Mouse (Mus musculus): ENCODE results near the gene Tnrc6c. TPM values are rescaled to one million over a fixed set of nuclear protein-coding genes. Genes with fewer than 3 reads are reported as not detected.

The Tnrc6c gene
- total RNA-seq, 1 experiment from 2014 or later: 22.7 TPM

GRCm38 (mm10) chr11:117792281-117792888 lies 138.3 kb downstream of the Tnrc6c start:
- DNase-seq: peak; percentile 68

GRCm38 (mm10) chr11:117794035-117794551 lies 140.0 kb downstream of the Tnrc6c start:
- DNase-seq: no peak

GRCm38 (mm10) chr11:117796954-117797353 lies 142.9 kb downstream of the Tnrc6c start:
- no peak for DNase-seq

GRCm38 (mm10) chr11:117797511-117798159 lies 143.5 kb downstream of the Tnrc6c start, which contains the start of gene 6030468B19Rik:
TSS of gene 6030468B19Rik (plus strand) at chr11:117797660.
- DNase-seq: no peak

- no peak for DNase-seq
These were observed 144.1 kb downstream of the Tnrc6c start for GRCm38 (mm10) chr11:117798160-117798541.

- DNase-seq: no peak
These were observed 145.1 kb downstream of the Tnrc6c start for GRCm38 (mm10) chr11:117799174-117799573.

GRCm38 (mm10) chr11:117800038-117800437 lies 145.9 kb downstream of the Tnrc6c start:
- DNase-seq: no peak

- no peak for DNase-seq
These were observed 147.6 kb downstream of the Tnrc6c start for GRCm38 (mm10) chr11:117801650-117802049.

- DNase-seq: no peak
These were observed 149.1 kb downstream of the Tnrc6c start for GRCm38 (mm10) chr11:117803166-117803688.

GRCm38 (mm10) chr11:117806781-117807180 lies 152.7 kb downstream of the Tnrc6c start:
- no peak for DNase-seq

- DNase-seq: peak; percentile 83
These were observed 155.6 kb downstream of the Tnrc6c start, which contains the start of the genes Gm20708 and Syngr2 for GRCm38 (mm10) chr11:117809407-117810311. TSS of gene Gm20708 (plus strand) at chr11:117809668. TSS of gene Syngr2 (plus strand) at chr11:117809668.

GRCm38 (mm10) chr11:117810401-117811046 lies 156.4 kb downstream of the Tnrc6c start:
- peak; percentile 96 for DNase-seq

Other genes with a start within 250 kb of the Tnrc6c start
- not detected in 2 replicates for gene Gm11733, start 169.9 kb upstream of the Tnrc6c start, total RNA-seq (2021)
- gene Tmc8, start 127.8 kb downstream of the Tnrc6c start, total RNA-seq (2021): 5.3 and 8.3 TPM in 2 replicates
- 35.1 and 35.7 TPM in 2 replicates for gene Tmc6, start 127.9 kb downstream of the Tnrc6c start, total RNA-seq (2021)
- gene 6030468B19Rik, start 143.4 kb downstream of the Tnrc6c start, total RNA-seq (2021): 0.44 TPM in 1 of 2 replicates, not detected in the other
- gene Gm20708, start 155.4 kb downstream of the Tnrc6c start, total RNA-seq (2021): 0.83 and 0.93 TPM in 2 replicates
- 62.6 and 73.8 TPM in 2 replicates for gene Syngr2, start 155.4 kb downstream of the Tnrc6c start, total RNA-seq (2021)
- gene Afmid, start 171.6 kb downstream of the Tnrc6c start, total RNA-seq (2021): 7.5 and 16.4 TPM in 2 replicates
- 29.1 and 34.8 TPM in 2 replicates for gene Tk1, start 171.8 kb downstream of the Tnrc6c start, total RNA-seq (2021)
- 17.8 and 22.6 TPM in 2 replicates for gene Birc5, start 195.0 kb downstream of the Tnrc6c start, total RNA-seq (2021)
- not detected in 2 replicates for gene Tmem235, start 206.5 kb downstream of the Tnrc6c start, total RNA-seq (2021)
- gene Tha1, start 219.2 kb downstream of the Tnrc6c start, total RNA-seq (2021): 11.5 and 12.3 TPM in 2 replicates

Data from adrenal gland, postnatal 14 days (tissue).